Mouse (Mus musculus) CD4-positive, CD25-positive, alpha-beta regulatory T cell, adult 4 months (primary cell): ENCODE measurements around the gene Serpina3b. TPM values are rescaled to one million over a fixed set of nuclear protein-coding genes. Genes with fewer than 3 reads are reported as not detected.

Source experiments
- ATAC-seq: one replicate; pipeline ENCODE4 v1.8.0; 2017
- polyA plus RNA-seq, 2 experiments: library from polyadenylated mRNA; unstranded; fragments of 100-300 nt; shearing (Covaris generic); gene quantifications; one replicate each; pipeline ENCODE4 v1.2.1; 2017

Serpina3b gene
- polyA plus RNA-seq, 2 experiments from 2014 or later = not detected

DNA sequence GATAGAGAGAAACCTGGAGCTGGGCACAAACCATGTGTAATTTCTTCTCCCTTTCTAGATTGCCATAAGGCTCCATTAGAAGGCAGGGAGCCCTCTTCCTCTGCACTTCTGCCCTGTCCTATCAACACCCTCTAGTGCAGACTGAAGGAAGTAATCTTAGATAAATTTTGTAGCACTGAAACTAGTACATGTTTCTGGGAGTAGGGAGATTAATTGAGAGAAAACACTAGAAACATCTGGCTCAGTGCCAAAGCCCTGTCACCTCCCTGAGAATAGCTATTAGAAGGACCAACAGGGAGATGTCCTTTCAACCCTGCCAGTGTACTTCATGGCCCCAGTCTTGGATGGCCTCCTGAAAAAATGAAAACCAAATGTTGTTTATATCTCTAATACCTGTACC, 50.8 kb downstream of the Serpina3b start:
- ATAC-seq = no peak

DNA sequence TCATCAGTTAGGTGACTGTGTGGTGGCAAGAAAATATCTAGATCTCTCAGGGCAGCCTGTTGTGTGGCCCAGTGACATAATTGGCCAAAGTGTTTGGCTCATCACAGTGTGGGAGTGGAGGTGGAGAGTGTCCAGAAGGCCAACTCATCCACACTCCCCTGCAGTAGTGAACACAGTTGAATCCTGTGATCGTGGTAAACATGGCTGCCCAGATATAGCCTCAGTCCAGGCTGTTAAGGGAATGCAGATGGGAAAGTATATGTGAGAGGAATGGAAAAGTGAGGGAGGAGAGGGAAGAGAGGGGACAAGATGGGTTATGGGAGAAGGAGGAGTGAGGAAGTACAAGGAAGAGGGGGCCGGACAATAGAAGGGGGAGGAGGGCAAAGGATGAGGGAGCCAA, 51.2 kb downstream of the Serpina3b start:
- ATAC-seq = no peak

DNA sequence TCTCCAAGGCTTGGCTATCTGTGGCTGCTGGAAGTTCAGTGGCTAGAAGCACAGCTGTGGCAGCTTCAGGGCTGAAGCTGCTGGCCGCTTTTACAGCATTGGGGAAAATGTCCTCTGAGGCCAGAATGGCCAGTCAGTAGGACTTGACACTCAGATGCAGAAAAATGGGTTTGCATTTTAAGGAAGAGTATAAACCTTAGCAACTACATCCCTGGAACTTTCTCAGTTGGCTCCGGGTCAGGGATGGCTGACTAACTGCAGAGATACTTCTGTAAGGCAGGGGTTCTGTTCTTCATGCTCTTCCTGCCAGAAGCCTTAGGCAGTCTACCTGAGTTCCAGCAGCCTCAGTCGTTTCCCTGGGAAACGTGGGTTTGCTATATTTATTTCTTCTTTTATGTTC, 57.2 kb downstream of the Serpina3b start:
- no peak for ATAC-seq

DNA sequence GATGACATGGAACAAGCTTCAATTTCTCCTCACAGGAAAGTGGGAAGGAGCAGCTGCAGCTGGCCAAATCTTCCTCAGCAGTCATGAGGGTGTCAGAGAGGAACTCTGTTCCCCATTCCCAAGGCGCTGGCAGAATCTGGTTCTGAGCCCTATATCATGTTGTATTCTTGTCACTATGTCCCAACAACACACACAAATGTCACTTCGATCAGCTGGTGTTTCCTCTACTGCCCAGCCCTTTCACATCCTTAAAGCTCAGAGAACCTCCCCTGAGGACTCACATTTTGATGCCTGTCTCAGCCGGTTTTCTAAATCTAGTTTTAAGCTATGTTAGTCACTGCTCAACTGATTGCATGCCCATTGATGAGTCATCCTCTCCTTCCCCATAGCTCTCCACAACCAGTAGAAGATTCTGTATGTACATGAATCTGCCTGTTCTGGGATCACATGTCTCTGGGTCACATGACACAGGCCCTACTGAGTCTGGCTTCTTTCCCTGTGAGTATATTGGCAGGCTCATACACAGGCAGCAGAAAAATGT, 58.3 kb downstream of the Serpina3b start:
- no peak for ATAC-seq

Other genes starting within 250 kb of the Serpina3b start
- gene Serpina1c, start 223.1 kb upstream of the Serpina3b start, polyA plus RNA-seq = not detected
- not detected for gene Serpina1e, start 169.0 kb upstream of the Serpina3b start, polyA plus RNA-seq
- gene Serpina11, start 138.0 kb upstream of the Serpina3b start, polyA plus RNA-seq = not detected
- gene Serpina9, start 114.2 kb upstream of the Serpina3b start, polyA plus RNA-seq = 1 to 10 TPM; 1.8 to 4.8 TPM
- gene Serpina12, start 83.6 kb upstream of the Serpina3b start, polyA plus RNA-seq = under 1 TPM in 1 of 2 experiments, not detected in 1; 0.26 TPM
- not detected for gene Serpina5, start 26.9 kb upstream of the Serpina3b start, polyA plus RNA-seq
- not detected for gene Serpina3a, start 15.3 kb upstream of the Serpina3b start, polyA plus RNA-seq
- not detected for gene Serpina3c, start 25.9 kb downstream of the Serpina3b start, polyA plus RNA-seq
- 10 to 100 TPM in 1 of 2 experiments, 1 to 10 TPM in 1; 7.0 to 13.5 TPM for gene Serpina3f, start 86.5 kb downstream of the Serpina3b start, polyA plus RNA-seq
- gene Serpina3g, start 108.2 kb downstream of the Serpina3b start, polyA plus RNA-seq = 100 to 1,000 TPM; 165 to 220 TPM
- not detected for gene Serpina3i, start 135.1 kb downstream of the Serpina3b start, polyA plus RNA-seq
- gene Serpina3j, start 186.6 kb downstream of the Serpina3b start, polyA plus RNA-seq = not detected
- not detected for gene Serpina3k, start 210.5 kb downstream of the Serpina3b start, polyA plus RNA-seq
- not detected for gene Serpina3m, start 210.5 kb downstream of the Serpina3b start, polyA plus RNA-seq